Mouse (Mus musculus) MEL-GATA-1-ER (cell line): ENCODE data around the gene 1700067K01Rik.
"Not testable (repeated sequence)": the region's sequence is repeated elsewhere in the genome, so short reads cannot be mapped to it uniquely, and the experiment has no call there.

Experiments used
- DNase-seq: peaks from one replicate; pipeline ENCODE4 v3.0.0-alpha.2; 2012; ENCODE audit warnings: low read depth; ENCODE audit errors: extremely low read depth

The 1700067K01Rik gene

DNA sequence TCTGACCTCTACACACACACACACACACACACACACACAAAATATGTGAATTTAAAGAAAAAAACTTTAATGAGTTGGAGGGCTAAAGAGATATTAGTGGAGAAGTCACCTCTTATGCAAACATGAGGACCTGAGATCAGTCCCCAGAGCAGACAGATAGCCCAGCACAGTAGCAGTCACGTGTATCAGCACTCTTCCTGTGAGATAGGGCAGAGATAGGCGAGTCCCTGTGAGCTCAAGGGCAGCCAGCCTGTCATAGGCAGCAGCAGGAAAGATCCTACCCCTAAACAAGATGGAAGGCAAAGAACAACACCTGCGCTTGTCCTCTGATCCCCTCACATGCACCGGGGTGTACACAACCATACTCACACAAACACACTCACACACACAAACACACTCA, 18.9 kb upstream of the 1700067K01Rik start:
- DNase-seq = no peak

DNA sequence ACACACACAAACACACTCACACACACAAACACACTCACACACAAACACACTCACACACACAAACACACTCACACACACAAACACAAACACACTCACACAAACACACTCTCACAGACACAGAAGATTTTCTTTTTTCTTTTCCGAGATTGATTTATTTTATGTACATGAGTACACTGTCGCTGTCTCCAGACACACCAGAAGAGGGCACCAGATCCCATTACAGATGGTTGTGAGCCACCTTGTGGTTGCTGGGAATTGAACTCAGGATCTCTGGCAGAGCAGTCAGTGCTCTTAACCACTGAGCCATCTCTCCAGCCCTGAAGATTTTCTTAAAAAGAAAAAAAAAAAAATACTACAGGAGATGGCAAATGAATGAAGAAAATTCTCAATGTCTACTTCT, 18.1 kb upstream of the 1700067K01Rik start:
- DNase-seq = not testable (repeated sequence)

DNA sequence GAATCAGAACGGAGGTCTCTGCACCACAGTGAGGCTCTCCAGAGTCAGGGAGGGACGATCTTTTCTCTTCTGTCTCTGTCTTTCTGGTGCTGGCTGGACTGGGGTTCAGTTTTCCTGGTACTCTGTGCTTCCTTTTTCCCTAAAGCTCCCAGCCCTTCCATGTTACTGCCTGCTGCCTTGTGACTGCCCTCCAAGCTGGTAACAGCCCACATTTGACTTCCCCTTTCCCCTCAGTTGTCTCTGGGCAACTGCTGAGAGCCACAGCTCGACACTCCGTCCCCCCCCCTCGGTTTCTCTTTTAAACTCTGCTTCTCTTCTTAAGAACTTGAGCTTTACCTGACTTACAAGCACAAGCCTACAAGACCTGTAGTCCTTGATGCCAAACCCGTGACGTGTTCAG, 12.1 kb upstream of the 1700067K01Rik start:
- DNase-seq = peak; percentile 50

DNA sequence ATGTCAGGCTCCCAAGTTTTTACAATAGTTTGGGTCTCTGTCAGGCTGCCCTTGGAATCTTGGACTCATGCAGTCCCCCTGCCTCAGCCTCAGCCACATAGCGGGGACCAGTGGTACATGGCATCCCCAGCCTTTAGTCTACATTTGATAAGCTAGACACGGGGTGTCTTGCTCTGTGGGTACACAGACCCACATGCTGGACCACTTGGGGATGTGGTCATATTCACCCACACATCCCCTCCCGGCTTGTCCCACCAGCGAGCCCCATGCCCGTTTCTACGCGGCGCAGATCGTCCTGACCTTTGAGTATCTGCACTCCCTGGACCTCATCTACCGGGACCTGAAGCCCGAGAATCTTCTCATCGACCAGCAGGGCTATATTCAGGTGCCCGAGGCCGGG, 11.1 kb upstream of the 1700067K01Rik start:
- DNase-seq = no peak

DNA sequence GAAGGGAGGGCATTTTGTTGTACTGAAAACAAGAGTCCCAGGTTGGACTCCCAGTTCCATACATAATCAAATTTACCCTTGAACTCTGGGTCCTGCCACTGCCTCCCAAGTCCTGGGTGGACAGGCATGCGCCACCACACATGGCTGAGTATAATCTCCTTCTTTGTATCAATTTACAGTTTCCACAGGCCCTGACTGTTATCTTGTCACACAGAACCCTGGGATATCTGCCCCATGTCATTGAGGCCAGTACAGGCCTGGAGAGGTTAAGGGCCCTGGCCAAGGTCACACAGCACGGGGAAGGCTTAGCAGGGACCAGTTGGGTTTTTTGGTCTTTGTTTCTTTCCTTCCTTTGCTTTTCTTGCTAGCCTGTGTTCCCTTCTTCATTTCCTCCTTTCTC, 8.8 kb upstream of the 1700067K01Rik start:
- no peak for DNase-seq

DNA sequence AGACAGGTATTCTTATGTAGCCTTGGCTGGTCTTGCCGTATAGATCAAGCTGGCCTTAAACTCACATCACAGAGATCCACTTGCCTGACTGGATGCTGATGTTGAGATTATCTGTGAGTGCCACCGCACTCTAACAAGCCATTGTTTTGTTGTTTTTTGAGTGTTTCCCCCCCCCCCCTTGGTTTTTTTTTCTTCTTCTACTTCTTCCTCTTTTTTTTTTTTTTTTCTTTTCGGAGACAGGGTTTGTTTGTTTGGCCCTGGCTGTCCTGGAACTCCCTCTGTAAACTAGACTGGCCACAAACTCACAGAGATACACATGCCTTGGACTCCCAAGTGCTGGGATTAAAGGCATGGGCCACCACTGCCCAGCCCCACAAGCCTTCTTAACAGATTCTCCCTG, 7.3 kb upstream of the 1700067K01Rik start:
- DNase-seq = no peak

DNA sequence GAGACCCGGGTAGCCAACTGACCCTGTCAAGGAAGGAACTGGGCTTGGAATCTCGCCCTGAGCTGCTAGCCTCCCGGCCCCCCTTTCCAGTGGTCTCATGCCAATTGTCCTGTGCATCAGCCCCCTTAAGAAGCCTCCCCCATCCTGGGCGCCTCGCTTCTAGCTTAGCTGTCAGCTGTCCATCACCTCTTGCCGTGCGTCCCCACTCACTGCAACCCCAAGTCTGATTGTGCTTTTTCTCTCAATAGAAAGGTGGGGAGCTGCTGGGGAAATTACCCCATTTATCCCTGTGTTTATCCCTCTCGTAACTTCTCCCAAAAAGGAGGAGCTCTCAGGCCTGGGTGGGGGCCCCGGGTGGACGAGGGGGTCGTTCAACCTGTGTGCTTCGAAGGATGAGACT, 5.3 kb upstream of the 1700067K01Rik start:
- no peak for DNase-seq

DNA sequence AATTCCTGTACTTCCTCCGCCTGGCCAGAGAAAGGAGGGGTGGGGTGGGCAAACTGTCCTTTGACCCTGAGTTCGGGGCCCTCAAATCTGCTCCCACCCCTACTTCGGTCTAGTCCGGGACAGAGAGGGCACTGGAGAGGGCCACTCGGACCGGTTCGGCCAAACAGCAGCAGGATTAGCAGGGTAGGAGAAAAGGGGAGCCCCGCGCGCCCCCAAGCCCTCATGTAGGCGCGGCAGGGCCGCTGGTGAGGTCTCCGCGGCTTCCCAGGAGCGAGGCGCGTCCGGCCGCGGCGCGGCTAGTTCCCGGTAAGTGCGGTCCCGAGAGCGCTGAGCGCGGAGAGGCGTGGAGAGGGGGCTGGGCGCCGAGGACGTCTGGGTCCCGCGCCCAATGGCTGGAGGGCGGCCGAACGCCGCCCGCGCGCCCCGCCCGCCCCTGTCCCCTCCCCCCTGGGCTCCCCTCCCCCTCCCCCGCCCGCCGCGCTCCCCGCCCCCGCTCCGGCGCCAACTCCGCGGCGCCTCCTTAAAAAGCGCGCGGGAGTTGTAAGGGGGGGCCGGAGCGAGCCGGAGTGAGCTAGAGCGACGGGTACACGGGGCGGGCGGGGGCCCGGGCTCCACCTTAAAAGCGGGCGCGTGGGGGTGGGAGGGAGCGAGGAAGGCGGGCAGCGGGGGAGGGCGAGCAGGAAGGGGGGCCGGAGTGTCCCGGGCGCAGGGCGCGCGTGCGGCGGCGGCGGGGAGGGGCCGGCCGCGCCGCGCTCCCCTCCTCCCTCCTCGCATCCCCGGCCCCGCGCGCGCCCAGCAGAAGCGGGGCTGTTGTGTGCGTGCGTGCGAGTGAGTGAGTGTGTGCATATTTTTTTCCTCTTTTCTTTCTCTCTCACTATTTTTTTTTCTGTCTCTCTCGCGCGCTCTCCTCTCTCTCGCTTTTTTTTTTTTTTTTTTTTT, 4.5 kb upstream of the 1700067K01Rik start:
- DNase-seq = peak; percentile 65

DNA sequence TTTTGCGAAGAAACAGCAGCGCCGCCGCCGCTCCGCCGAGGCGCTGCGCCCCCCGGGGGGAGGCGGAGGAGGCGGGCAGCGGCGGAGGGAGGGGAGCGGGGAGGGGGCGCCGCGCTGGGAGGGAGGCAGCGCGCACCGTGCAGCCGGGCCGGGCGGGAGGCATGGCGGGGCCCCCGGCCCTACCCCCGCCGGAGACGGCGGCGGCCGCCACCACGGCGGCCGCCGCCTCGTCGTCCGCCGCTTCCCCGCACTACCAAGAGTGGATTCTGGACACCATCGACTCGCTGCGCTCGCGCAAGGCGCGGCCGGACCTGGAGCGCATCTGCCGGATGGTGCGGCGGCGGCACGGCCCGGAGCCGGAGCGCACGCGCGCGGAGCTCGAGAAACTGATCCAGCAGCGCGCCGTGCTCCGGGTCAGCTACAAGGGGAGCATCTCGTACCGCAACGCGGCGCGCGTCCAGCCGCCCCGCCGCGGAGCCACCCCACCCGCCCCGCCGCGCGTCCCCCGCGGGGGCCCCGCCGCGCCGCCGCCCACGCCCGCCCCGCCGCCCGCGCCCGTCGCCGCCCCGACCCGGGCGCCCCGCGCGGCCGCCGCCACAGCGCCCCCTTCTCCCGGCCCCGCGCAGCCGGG, 3.7 kb upstream of the 1700067K01Rik start, which contains the start of gene Samd1:
Gene Samd1, plus strand, starts transcription at position 162 of the 631 bp plus-strand sequence.
- DNase-seq = no peak

DNA sequence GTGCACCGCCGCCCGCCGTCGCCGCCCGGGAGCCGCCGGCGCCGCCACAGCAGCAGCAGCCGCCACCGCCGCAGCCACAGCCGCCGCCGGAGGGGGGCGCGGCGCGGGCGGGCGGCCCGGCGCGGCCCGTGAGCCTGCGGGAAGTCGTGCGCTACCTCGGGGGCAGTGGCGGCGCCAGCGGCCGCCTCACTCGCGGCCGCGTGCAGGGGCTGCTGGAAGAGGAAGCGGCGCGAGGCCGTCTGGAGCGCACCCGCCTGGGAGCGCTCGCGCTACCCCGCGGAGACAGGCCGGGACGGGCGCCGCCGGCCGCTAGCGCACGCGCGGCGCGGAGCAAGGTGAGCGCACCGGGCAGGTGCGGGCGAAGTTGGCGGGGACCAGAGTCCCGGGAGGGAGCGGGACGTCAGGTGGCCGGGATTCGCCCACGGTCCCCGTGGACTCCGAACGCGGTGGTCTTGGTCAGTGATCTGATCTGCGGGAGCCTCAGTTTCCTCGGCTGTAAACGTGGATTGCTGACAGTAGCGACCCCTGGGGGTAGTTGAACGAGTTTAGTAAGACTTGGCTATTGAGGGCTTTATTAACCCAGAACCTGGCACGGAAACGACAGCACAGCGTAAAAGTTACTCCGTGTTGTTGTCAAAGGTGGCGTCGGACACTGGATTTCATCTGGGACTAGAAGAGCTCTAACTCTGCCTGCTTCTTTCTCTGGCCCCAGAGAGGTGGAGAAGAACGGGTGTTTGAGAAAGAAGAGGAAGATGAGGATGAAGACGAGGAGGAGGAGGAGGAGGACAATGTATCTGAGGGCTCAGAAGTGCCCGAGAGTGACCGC, 2.9 kb upstream of the 1700067K01Rik start:
- DNase-seq = no peak

DNA sequence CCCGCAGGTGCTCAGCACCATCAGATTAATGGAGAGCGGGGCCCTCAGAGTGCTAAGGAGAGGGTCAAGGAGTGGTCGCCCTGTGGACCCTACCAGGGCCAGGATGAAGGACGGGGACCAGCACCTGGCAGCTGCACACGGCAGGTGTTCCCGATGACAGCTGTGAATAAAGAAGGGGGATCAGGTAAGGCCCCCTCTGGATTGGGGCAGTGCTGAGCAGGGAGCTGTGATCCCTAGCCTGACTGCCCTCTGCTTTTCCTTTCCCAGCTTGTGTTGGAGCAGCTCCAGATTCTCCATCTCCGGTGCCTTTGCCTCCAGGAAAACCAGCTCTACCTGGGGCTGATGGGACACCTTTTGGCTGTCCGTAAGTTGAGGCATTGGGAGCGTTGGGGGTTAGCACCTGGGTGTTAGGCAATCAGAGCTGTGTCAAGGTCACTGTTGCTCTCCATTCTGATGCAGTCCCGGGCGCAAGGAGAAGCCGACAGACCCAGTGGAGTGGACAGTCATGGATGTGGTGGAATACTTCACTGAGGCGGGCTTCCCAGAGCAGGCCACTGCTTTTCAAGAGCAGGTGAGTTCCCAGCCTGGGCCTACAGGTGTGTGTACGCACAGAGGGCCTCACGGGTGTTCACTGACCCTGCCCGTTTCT, 2.1 kb upstream of the 1700067K01Rik start:
- DNase-seq = no peak

DNA sequence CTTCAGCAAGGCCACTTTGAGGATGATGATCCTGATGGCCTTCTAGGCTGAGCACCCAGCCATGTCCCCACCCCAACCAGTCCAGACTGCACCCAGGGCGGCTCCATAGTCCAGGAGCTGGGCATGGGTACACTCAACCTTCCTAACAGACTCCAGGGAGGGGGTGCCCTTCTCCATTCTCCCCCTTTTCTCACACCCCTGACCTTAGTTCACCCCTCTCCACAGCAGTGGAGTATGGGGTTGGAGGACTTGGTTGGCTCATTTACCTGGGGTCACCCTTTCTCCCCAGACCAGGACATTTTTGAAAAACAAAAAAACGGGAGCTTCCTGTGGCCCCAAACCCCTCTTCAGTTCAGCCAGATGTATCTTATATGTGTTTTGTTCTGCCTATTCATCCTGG, 1.5 kb upstream of the 1700067K01Rik start:
- DNase-seq = no peak

DNA sequence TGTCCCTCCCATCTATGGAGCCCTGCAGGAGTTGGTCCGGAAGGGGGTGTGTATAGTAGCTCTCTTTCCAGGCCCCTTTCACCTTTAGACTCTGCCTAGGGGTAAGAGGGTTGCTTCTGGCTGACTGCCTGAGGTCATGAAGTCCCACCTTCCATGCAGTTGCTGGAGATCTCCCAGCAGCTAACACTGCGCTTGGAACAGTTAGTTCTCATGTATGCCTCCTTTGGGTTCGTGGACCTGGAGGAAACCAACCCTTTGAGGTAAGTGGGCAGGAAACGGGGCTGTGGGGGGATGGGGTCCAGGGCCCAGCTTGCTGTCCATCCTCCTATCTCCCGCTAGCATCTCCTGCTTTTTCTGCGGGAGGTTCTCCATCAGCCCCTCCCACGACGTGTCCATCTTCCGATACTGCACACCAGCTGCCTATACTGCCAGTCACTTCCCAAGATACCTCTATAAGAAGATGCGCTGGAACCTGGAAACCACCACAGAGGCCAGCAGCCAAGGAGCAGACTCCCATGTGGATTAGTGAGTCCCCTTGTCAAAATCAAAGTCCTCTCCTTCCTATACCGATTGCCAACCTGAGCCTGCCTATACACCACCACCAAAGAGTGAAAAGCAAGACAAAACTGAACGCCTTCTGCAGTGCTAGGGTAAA, 1.8 kb downstream of the 1700067K01Rik start:
- no peak for DNase-seq

DNA sequence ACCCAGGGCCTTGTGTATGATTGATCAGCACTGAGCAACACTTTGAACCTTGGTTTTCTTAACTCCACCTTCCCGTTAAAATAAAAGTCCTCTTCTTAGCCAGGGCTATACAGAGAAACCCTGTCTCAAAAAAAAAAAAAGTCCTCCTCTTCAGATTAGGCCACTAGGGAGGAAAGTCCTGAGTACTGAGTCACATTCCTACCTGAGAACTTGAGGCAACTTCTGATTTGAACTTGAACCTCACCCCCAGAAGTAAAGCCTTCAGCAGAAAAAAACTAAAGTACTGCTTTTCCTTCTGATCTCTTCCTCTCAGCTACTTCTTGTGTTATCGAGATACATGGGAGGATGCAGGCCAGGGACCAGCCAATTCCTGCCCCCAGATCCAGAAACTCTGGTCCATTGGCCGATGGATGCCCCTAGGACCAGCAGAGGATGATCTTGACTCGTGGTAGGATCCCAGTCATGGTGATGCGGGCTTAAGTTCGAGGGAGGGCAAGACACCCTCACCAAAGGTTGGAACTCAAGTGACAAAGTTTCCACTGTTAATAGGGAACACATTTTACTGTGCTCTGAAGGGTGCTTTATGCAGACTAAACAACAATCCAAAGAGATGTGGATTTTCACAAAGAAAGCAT, 2.4 kb downstream of the 1700067K01Rik start:
- no peak for DNase-seq

DNA sequence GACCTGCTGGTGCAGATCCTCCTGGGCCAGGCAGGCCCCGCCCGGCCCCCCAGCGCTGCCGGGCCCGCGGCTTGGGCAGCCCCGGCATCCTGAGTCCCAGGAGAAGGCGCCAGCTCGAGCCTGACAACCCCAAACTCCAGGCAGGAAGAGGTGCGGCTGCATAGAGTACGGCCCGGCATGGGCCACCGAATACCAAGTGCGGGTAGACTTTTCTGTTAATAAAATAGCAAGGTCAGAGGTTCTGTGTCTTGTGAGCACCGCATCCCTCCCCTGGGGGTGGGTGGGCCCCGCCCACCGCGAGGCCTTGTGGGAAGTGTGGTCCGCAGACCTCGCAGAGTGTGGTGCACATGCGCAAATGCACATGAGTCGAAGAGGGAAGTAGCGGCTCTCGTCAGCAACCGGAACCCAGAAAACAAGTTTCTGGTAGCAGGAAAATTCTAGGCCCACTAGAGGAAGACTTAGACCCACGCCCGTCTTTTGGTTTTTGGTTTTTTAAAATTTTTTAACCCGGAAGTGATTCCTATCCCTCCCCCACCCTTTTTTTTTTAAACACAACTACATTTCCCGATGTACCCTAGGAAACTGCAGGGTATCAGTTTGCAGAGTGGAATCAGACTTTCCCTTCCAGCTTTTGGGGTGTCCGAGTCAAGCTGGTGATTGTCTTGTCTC, 3.4 kb downstream of the 1700067K01Rik start:
- peak; percentile 95 for DNase-seq

DNA sequence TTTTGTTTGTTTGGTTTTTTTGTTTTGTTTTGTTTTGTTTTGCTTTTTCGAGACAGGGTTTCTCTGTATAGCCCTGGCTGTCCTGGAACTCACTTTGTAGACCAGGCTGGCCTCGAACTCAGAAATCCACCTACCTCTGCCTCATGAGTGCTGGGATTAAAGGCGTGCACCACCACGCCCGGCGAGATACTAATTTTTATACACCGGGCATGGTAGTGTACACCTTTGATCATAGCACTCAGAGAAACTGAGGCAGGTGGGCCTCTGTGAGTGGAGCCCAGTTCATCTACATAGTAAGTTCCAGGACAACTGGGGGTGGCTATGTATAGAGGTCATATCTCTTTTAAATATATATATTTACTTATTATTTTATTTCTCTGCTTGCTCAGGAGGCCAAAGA, 4.2 kb downstream of the 1700067K01Rik start:
- not testable (repeated sequence) for DNase-seq

DNA sequence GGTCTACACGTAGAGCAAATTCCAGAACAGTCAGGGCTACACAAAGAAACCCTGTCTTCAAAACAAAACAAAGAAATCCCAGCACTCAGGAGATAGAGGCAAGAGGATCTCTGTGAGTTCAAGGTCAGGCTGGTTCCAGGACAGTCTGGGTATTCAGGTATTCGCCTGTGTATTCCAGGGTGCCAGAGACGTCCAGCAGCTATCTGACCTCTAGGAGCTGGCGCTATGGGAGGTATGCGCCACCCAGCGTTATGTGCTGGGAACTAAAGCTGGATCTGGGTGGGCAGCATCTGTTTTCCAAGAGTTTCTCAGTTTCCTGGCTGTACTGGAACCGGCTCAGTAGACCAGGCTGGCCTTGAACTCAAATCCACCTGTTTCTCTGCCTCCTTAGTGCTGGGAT, 7.1 kb downstream of the 1700067K01Rik start:
- DNase-seq = no peak

DNA sequence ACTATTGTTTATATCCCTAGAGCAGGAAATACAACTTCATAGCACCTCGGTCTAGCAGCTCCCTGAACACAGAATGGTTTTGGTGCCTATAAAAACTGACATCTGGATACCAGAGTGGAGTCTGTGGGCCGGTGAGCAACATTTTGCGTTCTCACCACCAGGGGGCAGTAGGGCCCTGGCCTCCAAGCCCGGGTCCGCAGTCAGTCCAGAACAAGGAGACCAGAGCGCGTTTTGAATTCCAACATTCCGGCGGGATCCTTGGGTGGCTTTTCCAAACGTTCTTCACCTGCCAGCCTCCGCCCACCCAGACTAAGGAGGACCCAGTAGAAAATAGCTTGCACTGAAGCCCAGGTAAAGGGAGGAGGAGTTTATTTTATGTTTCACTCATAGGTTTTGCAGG, 8.6 kb downstream of the 1700067K01Rik start:
- DNase-seq = no peak
